Mouse (Mus musculus) urinary bladder, postnatal 10 days (tissue): ENCODE results near the gene Bik.

Experiments used
- DNase-seq: peaks from one replicate; pipeline ENCODE4 v3.0.0; 2022; ENCODE audit warnings: low spot score

The Bik gene

GRCm38 (mm10) chr15:83547144-83547543 is 20.5 kb downstream of the Bik start:
- no peak for DNase-seq

- no peak for DNase-seq
Observed at GRCm38 (mm10) chr15:83550137-83550536, 23.5 kb downstream of the Bik start.

DNA sequence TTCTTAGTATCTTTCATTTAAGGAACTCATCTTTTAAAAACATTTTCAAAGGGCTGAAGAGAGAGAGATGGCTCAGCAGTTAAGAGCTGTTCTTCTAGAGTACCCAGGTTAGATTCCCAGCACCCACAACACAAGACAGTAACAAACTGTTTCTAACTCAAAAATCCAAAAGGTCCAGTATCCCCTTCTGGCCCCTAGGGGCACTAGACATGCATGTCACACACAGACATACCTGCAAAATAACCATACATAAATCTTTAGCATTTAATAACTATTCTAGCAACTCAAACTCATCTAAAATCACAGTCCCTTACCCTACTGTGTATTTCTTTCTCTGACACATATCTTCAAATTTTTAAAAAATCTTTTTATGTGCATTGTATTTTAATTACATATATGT is 27.2 kb downstream of the Bik start:
- DNase-seq = no peak

- DNase-seq = peak; percentile 44
Observed at GRCm38 (mm10) chr15:83555161-83555974, 28.7 kb downstream of the Bik start.

- no peak for DNase-seq
Observed at GRCm38 (mm10) chr15:83560941-83561477, 34.3 kb downstream of the Bik start.

- DNase-seq = no peak
Observed at GRCm38 (mm10) chr15:83562626-83563270, 36.1 kb downstream of the Bik start.

GRCm38 (mm10) chr15:83563327-83563856 is 36.7 kb downstream of the Bik start, which contains the start of the genes Tspo and Mcat:
Tspo (plus strand) TSS chr15:83563592.
Mcat (minus strand) TSS chr15:83563787.
- DNase-seq = peak; percentile 26

DNA sequence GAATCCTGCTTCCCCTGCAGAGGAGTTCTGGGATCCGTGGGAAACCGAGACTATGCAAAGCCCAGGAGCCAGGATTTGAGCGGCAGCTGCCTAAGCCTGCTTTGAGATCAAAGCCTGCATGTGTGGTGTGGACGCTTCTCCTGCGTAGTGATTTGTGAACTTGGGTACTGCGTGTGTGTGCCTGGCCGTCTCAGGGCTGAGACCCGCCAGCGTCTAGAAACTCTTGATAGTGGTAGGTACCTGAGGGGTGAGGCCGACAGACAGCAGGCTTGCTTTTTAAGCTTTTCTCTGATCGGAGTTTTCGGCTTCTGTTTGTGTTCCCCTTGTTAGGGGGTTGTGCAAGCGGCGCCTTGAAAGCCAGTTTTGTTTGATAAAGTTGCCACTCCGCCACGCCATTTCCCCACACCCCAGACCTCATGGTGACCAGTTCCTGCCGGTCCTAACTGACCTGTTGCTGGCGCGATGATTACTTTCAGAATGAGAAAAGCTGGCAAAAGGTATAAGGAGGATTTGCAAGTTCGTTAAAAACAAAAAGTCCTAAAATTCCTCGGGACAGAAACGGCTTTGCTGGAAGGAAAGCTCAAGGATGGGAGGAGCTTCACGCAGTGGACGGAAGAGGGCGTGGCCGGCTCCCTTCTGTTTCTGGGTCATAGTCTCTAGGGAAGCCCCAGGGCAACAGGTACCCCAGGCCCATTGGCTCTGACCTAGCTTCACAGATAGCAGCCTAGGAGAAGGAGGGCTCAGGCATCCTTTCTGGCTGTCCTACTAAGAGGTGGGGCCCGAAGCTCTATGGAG is 37.4 kb downstream of the Bik start:
- no peak for DNase-seq

DNA sequence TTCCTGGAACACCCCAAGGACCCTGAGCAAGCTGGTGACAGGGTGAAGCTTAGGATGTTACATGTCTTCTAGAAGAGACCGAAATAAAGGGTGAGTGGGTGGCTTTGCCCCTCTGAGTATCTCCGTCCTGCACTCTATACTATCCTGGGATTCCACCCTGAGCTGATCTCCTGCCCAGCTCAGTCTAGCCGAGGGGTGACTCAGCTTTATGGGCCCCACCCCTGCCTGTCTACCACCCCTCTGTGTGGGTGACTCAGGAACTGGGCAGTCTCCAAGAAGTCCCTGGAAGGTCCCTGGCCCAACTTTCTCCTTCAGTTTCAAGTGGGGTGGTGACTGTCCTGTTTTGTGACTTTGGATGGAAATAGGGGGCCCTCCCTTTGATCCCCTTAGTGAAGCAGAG is 38.8 kb downstream of the Bik start:
- DNase-seq = no peak

- no peak for DNase-seq
Observed at GRCm38 (mm10) chr15:83566006-83566405, 39.3 kb downstream of the Bik start.

DNA sequence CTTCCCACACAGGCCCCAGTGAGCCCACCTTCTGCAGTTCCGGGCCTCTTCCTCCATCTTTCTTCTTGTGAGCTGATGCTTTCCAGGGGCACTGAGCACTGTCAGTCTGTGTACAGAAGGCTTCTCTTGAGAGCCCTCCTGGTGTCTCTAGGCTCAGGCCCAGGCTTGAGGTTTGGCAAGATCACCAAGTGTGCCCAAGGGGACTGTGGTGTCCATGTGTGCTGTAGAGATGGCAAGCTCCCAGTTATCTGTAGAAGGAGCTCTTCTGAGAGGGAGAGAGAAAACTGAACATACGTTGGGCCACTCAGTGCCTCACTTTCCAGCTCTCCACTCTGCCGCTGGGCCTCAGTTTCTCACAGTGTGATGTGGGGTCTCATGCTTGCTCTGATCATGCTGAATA is 41.1 kb downstream of the Bik start:
- DNase-seq = no peak

DNA sequence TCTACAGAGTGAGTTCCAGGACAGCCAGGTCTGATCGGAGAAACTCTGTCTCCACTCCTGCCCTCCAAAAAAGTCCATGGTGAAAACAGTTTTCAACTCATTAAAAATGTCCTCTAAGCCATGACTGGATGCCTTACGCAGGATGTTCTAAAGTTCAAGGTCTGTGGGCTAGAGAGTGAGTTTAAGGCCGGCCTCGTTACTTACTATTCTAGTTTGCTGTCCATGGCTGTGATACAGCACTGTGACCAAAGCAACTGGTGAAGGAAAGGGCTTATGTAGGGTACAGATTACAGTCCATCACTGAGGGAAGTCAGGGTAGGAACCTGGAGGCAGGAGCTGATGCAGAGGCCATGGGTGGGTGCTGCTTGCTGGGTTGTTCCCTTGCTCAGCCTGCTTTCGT is 41.9 kb downstream of the Bik start:
- no peak for DNase-seq

- no peak for DNase-seq
Observed at GRCm38 (mm10) chr15:83569682-83570081, 43.0 kb downstream of the Bik start.

DNA sequence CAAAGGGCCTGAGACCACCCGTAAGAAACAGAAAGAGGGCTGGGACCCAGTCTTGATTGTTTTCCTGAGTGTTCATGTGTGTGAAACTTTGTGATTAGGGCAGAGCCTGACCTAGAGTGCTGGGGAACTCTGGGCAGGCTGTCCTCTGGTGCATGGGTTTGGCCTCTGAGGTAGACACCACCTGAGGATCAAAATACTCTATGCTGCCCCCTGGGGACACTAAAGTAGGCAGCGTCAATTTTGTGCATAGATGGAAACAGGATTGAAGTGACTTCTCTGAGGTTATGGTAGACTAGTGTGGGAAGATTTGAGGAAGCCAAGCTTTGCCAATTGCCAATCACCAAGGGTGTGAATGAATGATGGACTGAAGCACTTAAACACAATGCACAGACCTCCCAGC is 44.0 kb downstream of the Bik start:
- DNase-seq = no peak

DNA sequence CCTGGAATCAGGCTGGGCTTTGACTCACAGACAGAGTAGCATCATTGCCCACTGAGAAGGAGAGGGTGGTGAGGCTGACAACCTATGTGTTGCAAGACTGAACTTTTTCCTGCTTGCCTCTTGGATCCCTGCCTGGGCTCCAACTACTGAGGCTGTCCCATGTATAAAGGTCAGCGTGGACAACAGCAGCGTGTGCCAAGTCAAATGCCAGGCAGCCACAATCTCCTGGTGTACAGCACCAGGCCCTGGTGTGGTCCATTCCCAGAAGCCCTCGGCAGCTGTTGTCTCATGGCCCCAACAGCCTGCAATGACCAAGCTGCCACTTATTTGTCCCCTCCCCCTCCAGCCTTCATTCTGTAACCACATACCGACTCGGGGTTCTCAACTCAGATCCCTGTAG is 45.0 kb downstream of the Bik start:
- no peak for DNase-seq

GRCm38 (mm10) chr15:83572132-83572531 is 45.5 kb downstream of the Bik start:
- no peak for DNase-seq

- no peak for DNase-seq
Observed at GRCm38 (mm10) chr15:83573606-83574005, 46.9 kb downstream of the Bik start.

DNA sequence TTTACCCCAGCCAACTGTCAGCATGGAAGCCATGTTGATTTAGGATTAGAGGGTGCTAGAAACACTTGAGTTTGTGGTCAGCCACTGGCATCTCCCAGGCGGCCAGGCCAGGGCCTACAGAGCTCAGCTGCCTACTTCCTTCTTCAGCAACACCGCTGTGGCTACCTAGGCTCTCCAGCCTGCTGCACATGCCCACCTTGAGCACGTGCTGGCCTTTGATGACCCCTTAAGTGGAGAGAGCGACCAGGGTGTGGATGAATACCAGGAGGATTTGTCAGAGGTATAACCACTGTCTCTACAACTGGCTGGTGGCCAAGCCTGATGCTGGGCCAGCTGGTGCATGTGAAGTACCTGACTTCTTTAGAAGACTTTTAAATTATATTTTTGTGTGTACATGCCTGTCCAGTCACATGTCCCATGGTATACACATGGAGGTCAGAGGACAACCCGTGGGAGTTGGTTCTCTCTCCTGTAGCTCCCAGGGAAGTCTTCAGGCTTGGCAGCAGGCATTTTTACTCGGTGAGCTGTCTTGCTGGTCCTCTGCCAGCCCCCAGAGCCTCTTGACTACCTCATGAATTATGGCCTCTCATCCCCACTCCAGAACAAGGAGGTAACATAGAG is 48.2 kb downstream of the Bik start:
- no peak for DNase-seq

GRCm38 (mm10) chr15:83575543-83575942 is 48.9 kb downstream of the Bik start:
- DNase-seq = no peak

DNA sequence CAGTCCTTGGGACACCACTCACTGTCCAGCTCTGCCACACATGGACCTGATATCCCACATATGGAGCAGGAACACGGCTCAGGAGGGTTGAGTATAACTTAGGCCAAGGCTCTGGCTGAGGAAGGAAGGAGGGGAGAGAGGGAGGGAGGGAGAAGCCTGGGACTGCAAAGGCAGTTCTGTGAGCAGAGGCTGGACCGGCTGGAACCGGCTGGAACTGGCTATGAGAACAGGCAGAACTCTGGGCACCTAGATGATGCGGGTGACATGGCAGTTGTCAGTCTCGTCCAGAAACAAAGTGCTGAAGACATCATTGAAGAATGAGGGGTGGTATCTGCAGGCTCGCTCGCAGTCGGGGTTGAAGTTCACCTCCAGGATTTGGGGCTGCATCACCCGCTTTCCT is 50.0 kb downstream of the Bik start:
- DNase-seq = no peak

- no peak for DNase-seq
Observed at GRCm38 (mm10) chr15:83582931-83583330, 56.3 kb downstream of the Bik start.
